Mouse (Mus musculus) embryonic facial prominence, embryonic 14.5 days (tissue): ENCODE measurements around the gene Pitpnc1. TPM values are rescaled to one million over a fixed set of nuclear protein-coding genes. Genes with fewer than 3 reads are reported as not detected.

ENCODE experiments used
- ATAC-seq: fragments of 200-750 bp; cut with Nextera tagmentation; 2 replicates; pipeline ENCODE4 v1.8.0; 2017; ENCODE audit warnings: low read depth, moderate number of reproducible peaks, moderate TSS enrichment
- DNase-seq: peaks from one replicate; pipeline ENCODE4 v3.0.0-alpha.2; 2015; ENCODE audit warnings: low spot score
- H3K27ac ChIP-seq: fragments of 300-500 bp; sonication (generic); replicated peaks from 2 replicates; pipeline ENCODE4 v1.5.1; 2014; ENCODE audit warnings: low read depth, mild to moderate bottlenecking, low read length, moderate library complexity
- H3K27me3 ChIP-seq: fragments of 300-500 bp; sonication (generic); replicated peaks from 2 replicates; pipeline ENCODE4 v1.6.1; 2014; ENCODE audit warnings: low read length; ENCODE audit not compliant: control insufficient read depth, insufficient read depth
- H3K36me3 ChIP-seq: fragments of 300-500 bp; sonication (generic); 2 replicates; pipeline ENCODE4 v1.6.1; 2014; ENCODE audit warnings: low read length, mixed read lengths; ENCODE audit not compliant: control insufficient read depth, insufficient read depth
- H3K4me1 ChIP-seq: fragments of 300-500 bp; sonication (generic); 2 replicates; pipeline ENCODE4 v1.6.1; 2014; ENCODE audit warnings: antibody characterized with exemption, low read length; ENCODE audit not compliant: control insufficient read depth, insufficient read depth
- H3K4me2 ChIP-seq: fragments of 300-500 bp; sonication (generic); 2 replicates; pipeline ENCODE4 v1.6.1; 2014; ENCODE audit warnings: low read depth, mild to moderate bottlenecking, low read length, moderate library complexity, mixed read lengths
- H3K4me3 ChIP-seq: fragments of 300-500 bp; sonication (generic); 2 replicates; pipeline ENCODE4 v1.5.1; 2014; ENCODE audit warnings: low read depth, mild to moderate bottlenecking, low read length
- H3K9ac ChIP-seq: fragments of 300-500 bp; sonication (generic); 2 replicates; pipeline ENCODE4 v1.6.1; 2014; ENCODE audit warnings: low read depth, mild to moderate bottlenecking, low read length, moderate library complexity, mixed read lengths
- H3K9me3 ChIP-seq: fragments of 300-500 bp; sonication (generic); 2 replicates; pipeline ENCODE4 v1.6.1; 2016; ENCODE audit warnings: low read length; ENCODE audit not compliant: control insufficient read depth
- WGBS: fragments of 180-500 bp; shearing (Covaris S2); extraction: QIAGEN DNeasy Blood & Tissue Kit; methylation state at CpG from one replicate; pipeline ENCODE4 v1.1.7; 2014; 5-methylcytosine and 5-hydroxymethylcytosine counted together
- polyA plus RNA-seq: library from polyadenylated mRNA; unstranded; fragments of >200 nt; fragmentation: Nextera tagmentation; extraction: Ambion mirVana; gene quantifications from 2 replicates; pipeline ENCODE4 v1.2.1, GENCODE M21; 2014

Gene Pitpnc1
- polyA plus RNA-seq, 1 experiment from 2014 or later, result 20.6 TPM

DNA sequence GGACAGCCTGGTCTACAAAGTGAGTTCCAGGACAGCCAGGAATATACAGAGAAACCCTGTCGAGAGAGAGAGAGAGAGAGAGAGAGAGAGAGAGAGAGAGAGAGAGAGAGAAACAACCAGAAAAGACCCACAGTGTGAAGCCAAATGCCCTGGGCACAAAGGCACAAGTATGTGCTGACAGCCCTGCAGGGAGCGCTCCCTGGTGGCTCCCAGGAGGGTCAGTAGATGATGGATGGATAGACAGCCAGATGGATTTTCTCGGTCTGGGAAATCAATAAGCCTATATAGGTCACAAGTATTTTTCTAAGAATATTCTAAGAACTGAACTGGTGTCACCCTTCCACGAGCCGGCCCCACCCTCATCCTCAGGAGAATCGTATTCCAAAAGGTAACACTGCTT lies 86.5 kb downstream of the Pitpnc1 start:
- no peak for ATAC-seq
- Histone ChIP-seq H3K36me3 (no peaks in the 10 kb centered on the region), H3K4me2 (no peak overlapping the region), H3K27me3 (no peaks in the 10 kb centered on the region), H3K9ac (no peak overlapping the region), H3K9me3 (no peaks in the 10 kb centered on the region), H3K4me1 (peaks cover 4% of the 10 kb centered on the region), H3K27ac (no peak overlapping the region), H3K4me3 (no peak overlapping the region)
- no peak for DNase-seq
- 72% methylated on average over 6 of the region's 6 CpGs for WGBS

GRCm38 (mm10) chr11:107379965-107380364 lies 90.5 kb downstream of the Pitpnc1 start:
- WGBS, result 61% methylated on average over 9 of the region's 9 CpGs
- no peak overlapping the region for H3K4me2 ChIP-seq
- H3K4me3 ChIP-seq, result no peak overlapping the region
- H3K27me3 ChIP-seq, result no peaks in the 10 kb centered on the region
- H3K4me1 ChIP-seq, result peaks cover 4% of the 10 kb centered on the region
- ATAC-seq (no peak), DNase-seq (no peak)
- H3K9ac ChIP-seq, result no peak overlapping the region
- no peaks in the 10 kb centered on the region for H3K9me3 ChIP-seq
- no peak overlapping the region for H3K27ac ChIP-seq
- no peaks in the 10 kb centered on the region for H3K36me3 ChIP-seq

DNA sequence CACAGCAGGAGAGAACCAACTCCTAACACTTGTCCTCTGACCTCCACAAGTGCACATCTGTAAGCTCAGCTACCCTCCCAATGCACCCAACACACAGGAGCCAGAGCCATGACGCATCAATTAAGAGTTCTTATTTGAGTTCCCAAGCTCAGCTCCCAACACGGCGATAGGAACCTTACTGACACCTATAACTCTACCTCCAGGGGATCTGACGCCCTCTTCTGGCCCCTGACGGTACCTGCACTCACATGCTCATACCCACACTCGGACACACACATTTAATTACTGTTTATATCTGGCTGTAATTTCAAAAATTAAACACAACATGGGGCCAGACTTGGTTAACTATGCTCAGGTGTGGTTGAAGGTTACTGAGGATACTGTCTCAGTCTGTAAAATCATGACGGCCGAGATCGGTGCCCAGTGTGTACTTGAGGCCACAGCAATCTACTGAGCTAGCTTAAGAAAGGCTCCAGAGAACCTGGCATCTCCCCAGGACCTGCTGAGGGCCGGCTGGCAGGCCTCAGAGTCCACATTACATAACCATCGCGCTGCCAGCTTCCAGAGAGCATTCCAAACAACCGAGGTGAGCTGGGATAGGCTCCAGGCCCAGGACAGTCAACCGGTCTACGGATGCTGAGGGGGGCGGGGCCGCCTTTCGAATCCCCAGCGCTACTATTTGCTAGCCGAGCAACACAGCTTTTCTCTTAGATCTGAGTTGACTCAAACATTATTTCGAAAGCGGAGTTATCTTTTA lies 91.2 kb downstream of the Pitpnc1 start:
- no peak for DNase-seq
- 86% methylated on average over 22 of the region's 22 CpGs for WGBS
- no peak for ATAC-seq

DNA sequence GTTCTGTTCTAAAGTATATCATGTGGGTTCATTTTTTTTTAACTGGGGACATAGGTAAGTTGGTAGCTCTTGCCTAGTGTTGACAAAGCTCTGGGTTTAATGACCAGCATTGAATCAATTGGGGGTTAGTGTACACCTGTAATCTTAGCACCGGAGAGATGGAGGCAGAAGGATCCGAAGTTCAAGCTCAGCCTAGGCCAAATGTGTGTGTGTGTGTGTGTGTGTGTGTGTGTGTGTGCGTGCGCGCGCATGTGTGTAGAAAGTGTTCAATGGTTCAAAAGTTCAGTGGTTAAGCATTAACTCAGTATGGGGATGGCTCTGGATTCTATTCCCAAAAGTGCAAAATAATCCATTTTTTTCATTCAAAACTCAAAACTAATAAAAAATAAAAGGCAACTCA lies 93.2 kb downstream of the Pitpnc1 start:
- WGBS, result 93% methylated on average over 6 of the region's 6 CpGs
- no peak overlapping the region for H3K27ac ChIP-seq

More for the DNA sequence above, 91.2 kb downstream of the Pitpnc1 start:
- no peaks in the 10 kb centered on the region for H3K27me3 ChIP-seq
- no peak overlapping the region for H3K4me3 ChIP-seq
- no peaks in the 10 kb centered on the region for H3K36me3 ChIP-seq
- no peak overlapping the region for H3K9ac ChIP-seq
- no peaks in the 10 kb centered on the region for H3K9me3 ChIP-seq
- no peak overlapping the region for H3K27ac ChIP-seq
- H3K4me2 ChIP-seq, result no peak overlapping the region
- peaks cover 4% of the 10 kb centered on the region for H3K4me1 ChIP-seq

DNA sequence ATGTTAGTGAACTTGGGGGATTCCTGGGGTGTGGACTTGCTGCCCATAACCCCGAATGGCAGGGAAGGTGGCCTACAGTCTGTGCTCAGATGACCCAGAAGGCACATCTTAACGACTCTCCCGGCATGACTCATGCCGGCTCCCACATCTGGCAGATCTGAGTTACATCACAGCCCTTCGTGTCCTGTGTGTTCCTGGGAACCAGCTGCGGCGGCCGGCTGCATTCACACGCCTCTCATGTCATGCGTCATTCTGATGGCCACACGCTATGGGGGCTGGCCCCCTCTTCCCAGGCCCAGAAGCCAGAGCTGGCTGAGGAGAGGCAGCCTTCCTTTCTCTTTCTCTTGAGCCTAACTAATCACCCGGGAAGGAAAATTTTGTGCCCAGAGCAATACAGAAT lies 94.2 kb downstream of the Pitpnc1 start:
- Histone ChIP-seq H3K4me2 (no peak overlapping the region), H3K36me3 (no peaks in the 10 kb centered on the region), H3K9ac (no peak overlapping the region), H3K4me1 (no peaks in the 10 kb centered on the region), H3K4me3 (no peak overlapping the region), H3K9me3 (no peaks in the 10 kb centered on the region), H3K27ac (no peak overlapping the region), H3K27me3 (no peaks in the 10 kb centered on the region)
- WGBS, result 62% methylated on average over 12 of the region's 12 CpGs
- ATAC-seq (peak; percentile 67; the same call in 1 of the 2 replicates), DNase-seq (peak; percentile 65)

More for the DNA sequence above, 93.2 kb downstream of the Pitpnc1 start:
- no peak overlapping the region for H3K4me2 ChIP-seq
- no peaks in the 10 kb centered on the region for H3K4me1 ChIP-seq
- no peaks in the 10 kb centered on the region for H3K27me3 ChIP-seq
- no peaks in the 10 kb centered on the region for H3K36me3 ChIP-seq
- no peak overlapping the region for H3K4me3 ChIP-seq
- DNase-seq (no peak), ATAC-seq (no peak)
- no peak overlapping the region for H3K9ac ChIP-seq
- no peaks in the 10 kb centered on the region for H3K9me3 ChIP-seq

DNA sequence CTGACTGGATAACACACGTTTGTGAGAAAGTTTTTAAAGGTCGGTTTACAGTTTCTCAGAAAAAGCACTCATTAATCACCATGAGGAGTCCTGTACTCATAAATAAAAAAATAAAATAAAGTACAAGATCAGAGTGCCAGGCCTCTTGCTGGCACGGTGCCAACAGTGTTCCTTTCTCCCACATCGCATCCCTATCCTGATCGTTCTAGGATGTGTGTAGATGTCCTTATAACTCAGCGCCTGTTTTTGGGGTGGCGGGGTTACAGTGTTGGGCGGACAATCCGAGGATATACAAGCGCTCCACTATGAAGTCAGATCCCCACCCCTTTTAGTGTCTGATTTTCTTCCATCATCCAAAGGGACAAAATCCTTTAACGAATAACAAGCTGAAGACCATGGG lies 94.7 kb downstream of the Pitpnc1 start:
- 86% methylated on average over 11 of the region's 11 CpGs for WGBS
- DNase-seq (no peak), ATAC-seq (no peak)
- H3K4me1 ChIP-seq, result no peaks in the 10 kb centered on the region
- 0 out of 2 replicates have a peak overlapping the region, but pooled peaks have one; percentile 15 for H3K27ac ChIP-seq
- H3K36me3 ChIP-seq, result no peaks in the 10 kb centered on the region
- no peaks in the 10 kb centered on the region for H3K27me3 ChIP-seq
- no peak overlapping the region for H3K9ac ChIP-seq
- no peak overlapping the region for H3K4me3 ChIP-seq
- no peak overlapping the region for H3K4me2 ChIP-seq
- H3K9me3 ChIP-seq, result no peaks in the 10 kb centered on the region

GRCm38 (mm10) chr11:107373569-107373968 lies 96.9 kb downstream of the Pitpnc1 start:
- Histone ChIP-seq H3K4me3 (no peak overlapping the region), H3K9ac (no peak overlapping the region), H3K27me3 (no peaks in the 10 kb centered on the region), H3K27ac (no peak overlapping the region), H3K36me3 (no peaks in the 10 kb centered on the region), H3K4me1 (no peaks in the 10 kb centered on the region), H3K4me2 (no peak overlapping the region), H3K9me3 (no peaks in the 10 kb centered on the region)
- 92% methylated on average over 6 of the region's 6 CpGs for WGBS
- ATAC-seq (no peak), DNase-seq (peak; percentile 36)

DNA sequence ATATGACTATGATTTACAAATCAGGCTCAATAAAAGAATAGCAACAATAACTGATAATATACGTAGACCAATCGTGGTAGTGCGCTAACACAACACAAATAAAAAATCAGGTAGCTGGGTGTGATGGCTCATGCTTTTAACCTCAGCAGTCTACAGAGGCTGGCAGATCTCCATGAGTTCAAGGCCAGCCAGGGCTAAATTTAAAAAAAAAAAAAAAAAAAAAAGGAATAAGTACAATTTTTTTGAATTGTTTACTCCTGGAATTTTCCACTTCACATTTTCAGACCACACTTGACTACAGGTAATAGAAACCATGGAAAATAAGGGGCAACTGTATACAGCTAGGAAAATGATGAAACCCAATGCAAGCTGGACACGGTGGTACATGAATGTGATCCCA lies 97.3 kb downstream of the Pitpnc1 start:
- no peaks in the 10 kb centered on the region for H3K4me1 ChIP-seq
- DNase-seq (no peak), ATAC-seq (no peak)
- 87% methylated on average over 4 of the region's 4 CpGs for WGBS
- H3K36me3 ChIP-seq, result no peaks in the 10 kb centered on the region
- H3K9me3 ChIP-seq, result no peaks in the 10 kb centered on the region
- H3K4me3 ChIP-seq, result no peak overlapping the region
- no peak overlapping the region for H3K27ac ChIP-seq
- H3K9ac ChIP-seq, result no peak overlapping the region
- no peak overlapping the region for H3K4me2 ChIP-seq
- no peaks in the 10 kb centered on the region for H3K27me3 ChIP-seq

DNA sequence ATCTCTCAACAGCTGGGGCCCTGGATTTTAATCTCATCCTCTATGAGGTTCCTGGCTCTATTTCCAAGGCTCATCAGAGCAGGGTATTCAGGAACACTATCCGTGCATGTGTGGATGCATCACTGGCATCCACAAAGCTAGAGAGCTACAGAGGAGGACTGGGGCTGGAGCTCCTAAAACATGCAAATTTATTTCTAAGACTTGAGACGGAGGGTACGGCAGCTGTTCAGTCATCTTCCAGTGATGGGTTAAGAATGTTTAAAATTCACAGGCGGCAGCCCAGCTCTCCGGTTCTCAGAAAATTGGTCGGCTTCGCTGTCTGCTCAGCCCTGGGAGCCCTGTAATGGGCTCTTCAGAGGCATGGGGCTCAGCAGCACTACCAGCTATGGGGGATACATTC lies 97.8 kb downstream of the Pitpnc1 start:
- Histone ChIP-seq H3K4me2 (no peak overlapping the region), H3K4me3 (no peak overlapping the region), H3K27me3 (no peaks in the 10 kb centered on the region), H3K9me3 (no peaks in the 10 kb centered on the region), H3K27ac (no peak overlapping the region), H3K4me1 (no peaks in the 10 kb centered on the region), H3K9ac (no peak overlapping the region), H3K36me3 (no peaks in the 10 kb centered on the region)
- WGBS, result 46% methylated on average over 7 of the region's 7 CpGs
- ATAC-seq (no peak), DNase-seq (no peak)
